In genomic region chr14:15148516-15148915, GRCm38 (mm10) we compare ENCODE assay signal across 27 mouse cellular contexts.
"Had no signal": no experiment of that assay in that cellular context is flagged by ENCODE, and none has a peak within 500 bp of the region (broad histone marks: within the 10 kb centered on the region; RNA-seq: fewer than 3 reads in every experiment).

No protein-coding gene starts in this region.

- H3K4me3 ChIP-seq: embryonic facial prominence, embryonic 10.5 days; embryonic facial prominence, embryonic 12.5 days; embryonic facial prominence, embryonic 13.5 days; embryonic facial prominence, embryonic 15.5 days; erythroblast, embryonic 14.5 days; forebrain, embryonic 10.5 days; forebrain, embryonic 12.5 days; forebrain, embryonic 13.5 days; forebrain, embryonic 15.5 days; gastrocnemius, adult 2 months had no signal

- H3K4me2 ChIP-seq: embryonic facial prominence, embryonic 12.5 days; embryonic facial prominence, embryonic 13.5 days; embryonic facial prominence, embryonic 15.5 days; forebrain, embryonic 12.5 days; forebrain, embryonic 13.5 days; forebrain, embryonic 15.5 days had no signal

- H3K36me3 ChIP-seq: embryonic facial prominence, embryonic 10.5 days; embryonic facial prominence, embryonic 12.5 days; embryonic facial prominence, embryonic 13.5 days; embryonic facial prominence, embryonic 15.5 days; forebrain, embryonic 10.5 days; forebrain, embryonic 12.5 days; forebrain, embryonic 15.5 days had no signal

- H3K9ac ChIP-seq: embryonic facial prominence, embryonic 12.5 days; embryonic facial prominence, embryonic 13.5 days; embryonic facial prominence, embryonic 15.5 days; forebrain, embryonic 12.5 days; forebrain, embryonic 13.5 days; forebrain, embryonic 15.5 days; forebrain, postnatal 0 days had no signal

- H3K27me3 ChIP-seq: embryonic facial prominence, embryonic 12.5 days; embryonic facial prominence, embryonic 13.5 days; embryonic facial prominence, embryonic 15.5 days; forebrain, embryonic 12.5 days; forebrain, embryonic 13.5 days; forebrain, embryonic 15.5 days had no signal

- DNase-seq: cerebellum, adult 18-20 months; cerebellum, adult 2 months; cerebellum, adult 8-10 months; cerebellum, adult 9-10 months; cerebellum, adult 9-11 months; cerebellum, postnatal 10 days; cerebellum, postnatal 14 days; cerebellum, postnatal 25 days; cerebellum, postnatal 36 days; embryo, embryonic 11 days; forebrain, postnatal 0 days; gastrocnemius, adult 2 months; gastrocnemius, postnatal 10 days; gastrocnemius, postnatal 14 days; gastrocnemius, postnatal 25 days; gastrocnemius, postnatal 36 days had no signal

- H3K27ac ChIP-seq: embryonic facial prominence, embryonic 10.5 days; embryonic facial prominence, embryonic 12.5 days; embryonic facial prominence, embryonic 13.5 days; embryonic facial prominence, embryonic 15.5 days; forebrain, embryonic 10.5 days; forebrain, embryonic 12.5 days; forebrain, embryonic 13.5 days; forebrain, embryonic 15.5 days; gastrocnemius, adult 2 months had no signal

- H3K4me1 ChIP-seq: embryonic facial prominence, embryonic 10.5 days; embryonic facial prominence, embryonic 12.5 days; embryonic facial prominence, embryonic 13.5 days; embryonic facial prominence, embryonic 15.5 days; forebrain, embryonic 10.5 days; forebrain, embryonic 12.5 days; forebrain, embryonic 13.5 days; forebrain, embryonic 15.5 days had no signal

- ATAC-seq: forebrain, embryonic 13.5 days; forebrain, embryonic 14.5 days; forebrain, embryonic 15.5 days; forebrain, embryonic 16.5 days; forebrain, postnatal 0 days had no signal

- H3K9me3 ChIP-seq: embryonic facial prominence, embryonic 10.5 days; embryonic facial prominence, embryonic 12.5 days; embryonic facial prominence, embryonic 13.5 days; embryonic facial prominence, embryonic 15.5 days; forebrain, embryonic 10.5 days; forebrain, embryonic 12.5 days; forebrain, embryonic 13.5 days; forebrain, embryonic 15.5 days had no signal
